Mouse (Mus musculus): Measurements from ENCODE around the gene 1700123K08Rik.

GRCm38 (mm10) chr5:138532491-138532890 lies 32.0 kb downstream of the 1700123K08Rik start:
- TF ChIP-seq CTCF (IDR thresholded peaks at IDR 0.05; ENCODE audit: low read depth, low read length) (no peak), POLR2A (IDR thresholded peaks at IDR 0.05; ENCODE audit: borderline replicate concordance, low read depth, low read length) (no peak)

All from bone marrow macrophage, adult 2 months (primary cell).